Mouse (Mus musculus): Measurements from ENCODE around the gene Hs3st2.

GRCm38 (mm10) chr7:121535987-121536386 is 144.3 kb downstream of the Hs3st2 start:
- TF ChIP-seq CTCF (IDR thresholded peaks at IDR 0.05; ENCODE audit: low read depth), result no peak
- no peak for TF ChIP-seq EP300 (optimal IDR thresholded peaks at IDR 0.05)

Data from stomach, postnatal 0 days (tissue).